Mouse (Mus musculus): ENCODE data around the gene Acads. TPM values are rescaled to one million over a fixed set of nuclear protein-coding genes. Genes with fewer than 3 reads are reported as not detected.

Acads gene
- polyA plus RNA-seq, 1 experiment from 2014 or later: 25.1 TPM

GRCm38 (mm10) chr5:115060977-115061376 is 58.2 kb downstream of the Acads start:
- no peaks in the 10 kb centered on the region for H3K27me3 ChIP-seq
- no peak overlapping the region for H3K27ac ChIP-seq
- WGBS: 94% methylated on average over 3 of the region's 3 CpGs
- H3K4me1 ChIP-seq (replicated peaks): no peaks in the 10 kb centered on the region
- H3K9ac ChIP-seq (replicated peaks): no peak overlapping the region
- H3K9me3 ChIP-seq: no peaks in the 10 kb centered on the region
- H3K4me3 ChIP-seq (replicated peaks): no peak overlapping the region
- no peak for ATAC-seq
- H3K4me2 ChIP-seq (replicated peaks): no peak overlapping the region
- peaks cover 16% of the 10 kb centered on the region; the same call in 1 of the 2 replicates for H3K36me3 ChIP-seq

Other genes starting within 250 kb of the Acads start
- 2.1 and 2.2 TPM in 2 replicates for gene Oasl2, start 222.4 kb downstream of the Acads start, polyA plus RNA-seq (2015; fragmentation: Nextera tagmentation; extraction: Ambion mirVana)
- 0.28 TPM in 1 of 2 replicates, not detected in the other for gene Oasl1, start 196.1 kb downstream of the Acads start, polyA plus RNA-seq (2015; fragmentation: Nextera tagmentation; extraction: Ambion mirVana)
- 87.9 and 91.5 TPM in 2 replicates for gene 2210016L21Rik, start 177.2 kb downstream of the Acads start, polyA plus RNA-seq (2015; fragmentation: Nextera tagmentation; extraction: Ambion mirVana)
- gene Hnf1a, start 148.3 kb downstream of the Acads start, polyA plus RNA-seq (2015; fragmentation: Nextera tagmentation; extraction: Ambion mirVana): 0.06 TPM in 1 of 2 replicates, not detected in the other
- gene Sppl3, start 108.2 kb downstream of the Acads start, polyA plus RNA-seq (2015; fragmentation: Nextera tagmentation; extraction: Ambion mirVana): 17.6 TPM in 2 replicates
- gene Gm10401, start 21.1 kb downstream of the Acads start, polyA plus RNA-seq (2015; fragmentation: Nextera tagmentation; extraction: Ambion mirVana): 39.0 and 41.9 TPM in 2 replicates
- gene Unc119b, start 15.6 kb upstream of the Acads start, polyA plus RNA-seq (2015; fragmentation: Nextera tagmentation; extraction: Ambion mirVana): 37.4 and 43.4 TPM in 2 replicates
- gene Mlec, start 38.8 kb upstream of the Acads start, polyA plus RNA-seq (2015; fragmentation: Nextera tagmentation; extraction: Ambion mirVana): 21.1 and 25.3 TPM in 2 replicates
- 2.0 and 2.7 TPM in 2 replicates for gene Cabp1, start 75.0 kb upstream of the Acads start, polyA plus RNA-seq (2015; fragmentation: Nextera tagmentation; extraction: Ambion mirVana)
- 87.7 and 110 TPM in 2 replicates for gene Pop5, start 116.5 kb upstream of the Acads start, polyA plus RNA-seq (2015; fragmentation: Nextera tagmentation; extraction: Ambion mirVana)
- 146 and 160 TPM in 2 replicates for gene Rnf10, start 153.6 kb upstream of the Acads start, polyA plus RNA-seq (2015; fragmentation: Nextera tagmentation; extraction: Ambion mirVana)
- 51.8 and 56.8 TPM in 2 replicates for gene Coq5, start 160.3 kb upstream of the Acads start, polyA plus RNA-seq (2015; fragmentation: Nextera tagmentation; extraction: Ambion mirVana)
- 1,401 and 1,414 TPM in 2 replicates for gene Dynll1, start 181.7 kb upstream of the Acads start, polyA plus RNA-seq (2015; fragmentation: Nextera tagmentation; extraction: Ambion mirVana)
- gene Srsf9, start 207.8 kb upstream of the Acads start, polyA plus RNA-seq (2015; fragmentation: Nextera tagmentation; extraction: Ambion mirVana): 193 and 203 TPM in 2 replicates
- gene Gatc, start 221.8 kb upstream of the Acads start, polyA plus RNA-seq (2015; fragmentation: Nextera tagmentation; extraction: Ambion mirVana): 34.2 and 37.0 TPM in 2 replicates
- 54.2 and 56.7 TPM in 2 replicates for gene Triap1, start 221.9 kb upstream of the Acads start, polyA plus RNA-seq (2015; fragmentation: Nextera tagmentation; extraction: Ambion mirVana)
- 973 and 974 TPM in 2 replicates for gene Cox6a1, start 229.6 kb upstream of the Acads start, polyA plus RNA-seq (2015; fragmentation: Nextera tagmentation; extraction: Ambion mirVana)